Mouse (Mus musculus): ENCODE results near the gene Nebl.

- TF ChIP-seq CTCF (IDR thresholded peaks at IDR 0.05; ENCODE audit: control insufficient read depth, insufficient read depth, insufficient replicate concordance, low read depth, low read length) (no peak), POLR2A (IDR thresholded peaks at IDR 0.05; ENCODE audit: control insufficient read depth, low read depth, low read length) (no peak)
Measured at GRCm38 (mm10) chr2:17525739-17526526, 205.3 kb downstream of the Nebl start.
